Mouse (Mus musculus) spleen, adult 2 months (tissue): ENCODE measurements around the gene Axl.

ENCODE experiments used
- CTCF ChIP-seq: fragments of 200-500 bp; IDR thresholded peaks from 2 replicates; pipeline ENCODE4 v1.5.1; 2011; ENCODE audit warnings: mild to moderate bottlenecking, inconsistent platforms; ENCODE audit not compliant: insufficient read depth, insufficient read length, insufficient replicate concordance; ENCODE audit errors: extremely low read depth
- POLR2A ChIP-seq: fragments of 200-500 bp; IDR thresholded peaks from 2 replicates; pipeline ENCODE4 v1.6.1; 2011; ENCODE audit warnings: low read depth, low read length, inconsistent platforms

GRCm38 (mm10) chr7:25803460-25803859, 15.0 kb upstream of the Axl start:
- no peak for TF ChIP-seq CTCF
- TF ChIP-seq POLR2A = no peak
